12 mouse cellular contexts compared by ENCODE assay signal in genomic region chr9:14058592-14059227, GRCm38 (mm10).
DNase-seq lines count a peak whose midpoint lies in the region; ATAC-seq lines count a peak whose summit lies in the region.
"Had no signal": no experiment of that assay in that cellular context is flagged by ENCODE, and none has a peak within 500 bp of the region (broad histone marks: within the 10 kb centered on the region; RNA-seq: fewer than 3 reads in every experiment).

No protein-coding gene starts in this region.

- peak overlapping the region; percentile 73 for H3K27ac ChIP-seq in limb, embryonic 12.5 days
- H3K27ac ChIP-seq in limb, embryonic 10.5 days = no peak overlapping the region
- 0 out of 2 replicates have a peak overlapping the region, but pooled peaks have one; percentile 33 for H3K27ac ChIP-seq in forebrain, embryonic 14.5 days (ENCODE audit: low read depth, low read length)
- H3K27ac ChIP-seq in stomach, embryonic 14.5 days (ENCODE audit: low read length) = peak overlapping the region; percentile 36; the same call in 1 of the 2 replicates

- H3K27me3 ChIP-seq in limb, embryonic 12.5 days = no peaks in the 10 kb centered on the region
- H3K27me3 ChIP-seq in limb, embryonic 10.5 days (ENCODE audit: low read depth, poor library complexity, severe bottlenecking) = no peaks in the 10 kb centered on the region
- H3K27me3 ChIP-seq in forebrain, embryonic 14.5 days (replicated peaks; ENCODE audit: control insufficient read depth, insufficient read depth, low read length) = no peaks in the 10 kb centered on the region
- H3K27me3 ChIP-seq in stomach, embryonic 14.5 days (ENCODE audit: control insufficient read depth, insufficient read depth, low read length) = no peaks in the 10 kb centered on the region

- H3K9ac ChIP-seq in limb, embryonic 12.5 days (replicated peaks) = no peak overlapping the region
- H3K9ac ChIP-seq in forebrain, embryonic 14.5 days (ENCODE audit: low read length) = no peak overlapping the region
- no peak overlapping the region for H3K9ac ChIP-seq in stomach, embryonic 14.5 days (replicated peaks; ENCODE audit: low read depth, low read length)
- H3K9ac ChIP-seq: lung, embryonic 14.5 days had no signal

- 18% methylated on average over 5 of the region's 5 CpGs for WGBS in limb, embryonic 12.5 days
- 42% methylated on average over 5 of the region's 5 CpGs for WGBS in limb, embryonic 10.5 days
- 2% methylated on average over 5 of the region's 5 CpGs for WGBS in forebrain, embryonic 14.5 days
- 25% methylated on average over 5 of the region's 5 CpGs for WGBS in stomach, embryonic 14.5 days

- no peak overlapping the region for H3K4me2 ChIP-seq in limb, embryonic 12.5 days
- no peak overlapping the region for H3K4me2 ChIP-seq in forebrain, embryonic 14.5 days (ENCODE audit: low read length)
- no peak overlapping the region for H3K4me2 ChIP-seq in stomach, embryonic 14.5 days (replicated peaks; ENCODE audit: low read depth, low read length)
- H3K4me2 ChIP-seq: lung, embryonic 14.5 days had no signal

- H3K9me3 ChIP-seq in limb, embryonic 12.5 days = no peaks in the 10 kb centered on the region
- H3K9me3 ChIP-seq in limb, embryonic 10.5 days (replicated peaks) = no peaks in the 10 kb centered on the region
- H3K9me3 ChIP-seq in forebrain, embryonic 14.5 days (replicated peaks; ENCODE audit: control insufficient read depth, low read length) = no peaks in the 10 kb centered on the region
- H3K9me3 ChIP-seq in stomach, embryonic 14.5 days (ENCODE audit: control insufficient read depth, low read depth, low read length) = no peaks in the 10 kb centered on the region

- DNase-seq in adrenal gland, adult 2 months = peak; percentile 65
- DNase-seq in adrenal gland, postnatal 25 days = no peak
- no peak for DNase-seq in limb, embryonic 10.5 days (ENCODE audit: low spot score)
- DNase-seq in forebrain, embryonic 14.5 days (ENCODE audit: low spot score) = peak; percentile 81
- DNase-seq in lung, postnatal 10 days = no peak
- no peak for DNase-seq in cerebellum, postnatal 25 days
- DNase-seq: gastrocnemius, postnatal 36 days; kidney, postnatal 10 days had no signal

- no peak overlapping the region for H3K4me3 ChIP-seq in limb, embryonic 12.5 days (replicated peaks)
- H3K4me3 ChIP-seq in limb, embryonic 10.5 days = no peak overlapping the region
- H3K4me3 ChIP-seq in forebrain, embryonic 14.5 days (ENCODE audit: low read depth, low read length) = no peak overlapping the region
- H3K4me3 ChIP-seq in stomach, embryonic 14.5 days (ENCODE audit: low read depth, low read length) = no peak overlapping the region

- no peak for ATAC-seq in limb, embryonic 12.5 days (ENCODE audit: insufficient number of reproducible peaks, insufficient read depth, low FRiP score, low TSS enrichment, low read depth)
- peak; percentile 83 for ATAC-seq in forebrain, embryonic 14.5 days
- no peak for ATAC-seq in stomach, embryonic 14.5 days (ENCODE audit: insufficient number of reproducible peaks, insufficient read depth, low FRiP score, low read depth)
- ATAC-seq: activated CD4-positive, CD25-positive, alpha-beta regulatory T cell, adult 4 months had no signal

- H3K36me3 ChIP-seq in limb, embryonic 12.5 days = no peaks in the 10 kb centered on the region
- H3K36me3 ChIP-seq in limb, embryonic 10.5 days = no peaks in the 10 kb centered on the region
- no peaks in the 10 kb centered on the region for H3K36me3 ChIP-seq in forebrain, embryonic 14.5 days (ENCODE audit: control insufficient read depth, insufficient read depth, low read length)
- no peaks in the 10 kb centered on the region for H3K36me3 ChIP-seq in stomach, embryonic 14.5 days (ENCODE audit: control insufficient read depth, insufficient read depth, low read length)

- H3K4me1 ChIP-seq in limb, embryonic 12.5 days (replicated peaks) = peaks cover 25% of the 10 kb centered on the region
- peaks cover 13% of the 10 kb centered on the region; the same call in 1 of the 2 replicates for H3K4me1 ChIP-seq in limb, embryonic 10.5 days
- peaks cover 14% of the 10 kb centered on the region for H3K4me1 ChIP-seq in forebrain, embryonic 14.5 days (ENCODE audit: control insufficient read depth, insufficient read depth, low read length)
- H3K4me1 ChIP-seq in stomach, embryonic 14.5 days (ENCODE audit: control insufficient read depth, insufficient read depth, low read length) = peaks cover 12% of the 10 kb centered on the region; the same call in 1 of the 2 replicates

Comparison
In these comparisons a context has a peak if more than half of its experiments do, and no peak if none do; other contexts are left out.
1. DNase-seq: peak in adrenal gland, adult 2 months (single experiment) and forebrain, embryonic 14.5 days (single experiment); none in adrenal gland, postnatal 25 days (single experiment), limb, embryonic 10.5 days (single experiment), lung, postnatal 10 days (single experiment) and cerebellum, postnatal 25 days (0 of 2).